Mouse (Mus musculus) midbrain, embryonic 16.5 days (tissue): ENCODE data around the gene Brd2. TPM values are rescaled to one million over a fixed set of nuclear protein-coding genes. Genes with fewer than 3 reads are reported as not detected.
"Not testable (repeated sequence)": the region's sequence is repeated elsewhere in the genome, so short reads cannot be mapped to it uniquely, and the experiment has no call there.

Experiments
- ATAC-seq: fragments of 200-750 bp; cut with Nextera tagmentation; 2 replicates; pipeline ENCODE4 v1.8.0; 2017; ENCODE audit warnings: moderate TSS enrichment
- H3K27ac ChIP-seq: fragments of 300-500 bp; sonication (generic); 2 replicates; pipeline ENCODE4 v1.5.1; 2014; ENCODE audit warnings: mild to moderate bottlenecking, low read length, mixed read lengths
- H3K27me3 ChIP-seq: fragments of 300-500 bp; sonication (generic); 2 replicates; pipeline ENCODE4 v1.6.1; 2014; ENCODE audit warnings: low read depth, low read length, mixed read lengths; ENCODE audit not compliant: control insufficient read depth, insufficient read depth
- H3K36me3 ChIP-seq: fragments of 300-500 bp; sonication (generic); 2 replicates; pipeline ENCODE4 v1.6.1; 2014; ENCODE audit warnings: mild to moderate bottlenecking, low read length, moderate library complexity, mixed read lengths; ENCODE audit not compliant: control insufficient read depth, insufficient read depth
- H3K4me1 ChIP-seq: fragments of 300-500 bp; sonication (generic); 2 replicates; pipeline ENCODE4 v1.6.1; 2014; ENCODE audit warnings: mild to moderate bottlenecking, low read length, mixed read lengths; ENCODE audit not compliant: control insufficient read depth, insufficient read depth
- H3K4me2 ChIP-seq: fragments of 300-500 bp; sonication (generic); 2 replicates; pipeline ENCODE4 v1.6.1; 2014; ENCODE audit warnings: mild to moderate bottlenecking, low read length, mixed read lengths
- H3K4me3 ChIP-seq: fragments of 300-500 bp; sonication (generic); 2 replicates; pipeline ENCODE4 v1.5.1; 2014; ENCODE audit warnings: low read depth, mild to moderate bottlenecking, low read length, moderate library complexity, mixed read lengths
- H3K9ac ChIP-seq: fragments of 300-500 bp; sonication (generic); 2 replicates; pipeline ENCODE4 v1.6.1; 2014; ENCODE audit warnings: low read depth, low read length, mixed read lengths
- H3K9me3 ChIP-seq: fragments of 300-500 bp; sonication (generic); replicated peaks from 2 replicates; pipeline ENCODE4 v1.6.1; 2014; ENCODE audit warnings: mild to moderate bottlenecking, low read length, mixed read lengths; ENCODE audit not compliant: control insufficient read depth, poor library complexity, severe bottlenecking
- WGBS: fragments of 180-500 bp; shearing (Covaris S2); extraction: QIAGEN DNeasy Blood & Tissue Kit; methylation state at CpG from one replicate; pipeline ENCODE4 v1.1.7; 2014; 5-methylcytosine and 5-hydroxymethylcytosine counted together
- polyA plus RNA-seq: library from polyadenylated mRNA; unstranded; fragments of >200 nt; fragmentation: Nextera tagmentation; extraction: Ambion mirVana; gene quantifications from 2 replicates; pipeline ENCODE4 v1.2.1, GENCODE M21; 2015

Gene Brd2
- polyA plus RNA-seq, 1 experiment from 2014 or later, result 117 TPM

DNA sequence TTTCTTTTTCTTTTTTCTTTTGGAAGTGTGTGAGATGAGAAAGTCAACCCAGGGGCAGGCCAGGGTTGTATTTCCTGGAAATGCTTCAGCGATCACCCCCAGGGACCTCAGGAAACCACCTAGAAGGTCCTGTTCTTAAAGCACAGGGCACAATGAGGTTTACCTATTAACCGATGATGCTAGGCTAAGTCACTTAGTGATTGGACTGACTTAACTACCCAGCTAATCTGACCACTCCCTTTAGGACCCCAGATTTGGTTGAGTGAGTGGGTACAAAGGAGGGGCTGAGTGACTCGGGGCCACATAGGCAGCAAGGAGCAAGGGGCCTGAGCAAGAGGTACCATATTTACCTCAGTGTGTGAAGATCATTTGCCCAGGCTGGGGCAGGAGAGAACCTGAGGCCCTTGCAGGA is 22.5 kb upstream of the Brd2 start:
- Histone ChIP-seq H3K9me3 (no peaks in the 10 kb centered on the region), H3K4me3 (no peak overlapping the region), H3K27ac (no peak overlapping the region), H3K4me1 (no peaks in the 10 kb centered on the region; the same call in 1 of the 2 replicates), H3K4me2 (no peak overlapping the region), H3K36me3 (no peaks in the 10 kb centered on the region), H3K9ac (no peak overlapping the region), H3K27me3 (peaks cover 13% of the 10 kb centered on the region)
- no peak for ATAC-seq
- WGBS, result 76% methylated on average over 3 of the region's 3 CpGs

DNA sequence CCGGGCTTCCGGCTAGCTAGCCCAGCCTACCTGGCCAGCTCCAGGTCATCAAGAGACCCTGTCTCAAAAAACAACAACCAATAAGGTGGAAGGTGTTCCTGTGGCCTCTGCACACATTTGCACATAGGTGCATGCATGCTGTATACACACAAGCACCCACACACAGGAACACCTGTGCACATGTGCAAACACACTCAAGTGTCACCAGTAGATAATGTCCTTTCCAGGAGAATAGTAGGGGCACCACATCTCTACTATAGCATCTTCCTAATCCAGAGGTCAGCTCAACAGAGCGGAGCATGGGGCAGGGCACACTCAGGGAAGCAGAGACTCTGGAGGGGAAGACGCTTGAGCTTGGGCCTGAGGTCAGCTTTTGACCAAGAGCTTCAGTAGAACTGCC is 21.8 kb upstream of the Brd2 start:
- not testable (repeated sequence) for H3K27ac ChIP-seq, H3K4me2 ChIP-seq, ATAC-seq, H3K36me3 ChIP-seq, H3K9ac ChIP-seq, H3K4me3 ChIP-seq, H3K9me3 ChIP-seq, H3K4me1 ChIP-seq
- peaks cover 21% of the 10 kb centered on the region for H3K27me3 ChIP-seq
- 91% methylated on average over 4 of the region's 4 CpGs for WGBS

DNA sequence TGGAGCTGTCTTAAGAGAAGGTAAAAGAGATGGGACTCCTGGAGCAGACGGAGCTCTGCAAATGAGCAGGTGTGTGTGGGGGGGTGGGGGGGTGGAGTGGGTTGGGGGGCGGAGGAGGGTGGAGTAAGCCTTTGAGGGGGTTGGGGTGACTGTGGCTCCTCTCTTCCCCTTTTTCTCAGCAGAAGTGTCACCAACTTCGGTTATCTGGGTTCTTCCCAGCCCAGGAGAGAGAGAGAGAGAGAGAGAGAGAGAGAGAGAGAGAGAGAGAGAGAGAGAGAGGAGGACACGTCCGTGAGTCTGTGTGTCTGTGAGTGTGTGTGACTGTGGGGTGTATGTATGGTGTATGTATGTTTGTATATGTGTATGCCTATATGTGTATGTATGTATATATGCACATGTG is 21.0 kb upstream of the Brd2 start:
- peaks cover 6% of the 10 kb centered on the region; the same call in 1 of the 2 replicates for H3K4me1 ChIP-seq
- H3K27ac ChIP-seq, result no peak overlapping the region
- H3K4me2 ChIP-seq, result no peak overlapping the region
- H3K9me3 ChIP-seq, result no peaks in the 10 kb centered on the region
- no peak for ATAC-seq
- WGBS, result 62% methylated on average over 5 of the region's 5 CpGs
- H3K9ac ChIP-seq, result no peak overlapping the region
- H3K36me3 ChIP-seq, result no peaks in the 10 kb centered on the region
- H3K4me3 ChIP-seq, result no peak overlapping the region
- H3K27me3 ChIP-seq, result peaks cover 28% of the 10 kb centered on the region

DNA sequence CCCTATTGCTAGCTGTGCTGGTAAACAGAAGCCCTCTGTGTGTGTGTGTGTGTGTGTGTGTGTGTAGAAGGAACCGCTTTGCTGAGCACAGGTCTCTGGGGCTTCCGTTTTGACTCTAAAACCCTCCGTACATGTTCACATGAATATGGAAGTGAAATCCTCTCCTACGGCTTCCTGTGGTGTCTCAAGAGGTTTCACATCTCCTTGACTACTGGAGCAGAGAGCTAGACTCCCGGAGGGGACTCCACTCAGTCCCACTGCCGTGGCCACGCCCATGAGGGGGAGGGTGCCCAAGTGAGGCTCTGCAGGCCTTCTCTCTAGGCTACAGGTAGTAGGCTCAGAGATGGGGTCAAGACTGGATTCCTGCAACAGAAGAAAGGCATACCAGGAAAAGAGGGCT is 20.6 kb upstream of the Brd2 start, which contains the start of gene H2-DMb2:
Gene H2-DMb2, plus strand, starts transcription at position 275 of the 400 bp plus-strand sequence.
- no peak within 1 kb of the TSS for H3K4me3 ChIP-seq
- no peaks in the 10 kb centered on the region for H3K36me3 ChIP-seq
- WGBS, result 30% methylated on average over 7 of the region's 7 CpGs
- no peak for ATAC-seq
- no peak within 1 kb of the TSS for H3K9ac ChIP-seq
- no peaks in the 10 kb centered on the region for H3K9me3 ChIP-seq
- no peak within 1 kb of the TSS for H3K4me2 ChIP-seq
- H3K27ac ChIP-seq, result no peak within 1 kb of the TSS
- H3K4me1 ChIP-seq, result peaks cover 6% of the 10 kb centered on the region; the same call in 1 of the 2 replicates
- H3K27me3 ChIP-seq, result peaks cover 33% of the 10 kb centered on the region

DNA sequence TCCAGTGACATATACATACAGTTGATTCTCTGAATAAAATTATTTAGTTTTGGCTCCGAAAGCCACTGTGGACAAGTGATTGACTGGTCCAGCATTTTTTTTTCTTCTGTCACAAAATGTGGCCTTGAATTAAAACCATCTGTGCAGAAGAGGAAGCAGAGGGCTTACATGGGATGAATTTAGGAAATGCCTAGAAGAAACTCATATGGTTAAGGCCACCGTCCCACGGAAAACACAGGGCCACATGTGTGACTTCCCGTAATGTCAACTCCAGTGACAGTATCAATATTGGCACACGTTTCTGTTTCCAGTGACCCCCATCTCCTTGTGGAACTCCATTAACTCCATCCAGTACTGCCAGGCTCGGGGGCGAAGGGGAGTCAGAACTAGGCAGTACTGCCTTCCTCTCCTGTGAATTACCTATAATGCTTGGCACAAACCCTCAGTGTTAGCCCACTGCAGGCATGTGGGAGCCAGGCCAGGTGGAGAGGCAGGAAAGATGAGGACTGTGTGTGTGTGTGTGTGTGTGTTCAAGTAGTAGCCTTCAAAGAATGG is 20.1 kb upstream of the Brd2 start:
- H3K4me1 ChIP-seq, result peaks cover 6% of the 10 kb centered on the region; the same call in 1 of the 2 replicates
- ATAC-seq, result no peak
- 87% methylated on average over 7 of the region's 7 CpGs for WGBS

DNA sequence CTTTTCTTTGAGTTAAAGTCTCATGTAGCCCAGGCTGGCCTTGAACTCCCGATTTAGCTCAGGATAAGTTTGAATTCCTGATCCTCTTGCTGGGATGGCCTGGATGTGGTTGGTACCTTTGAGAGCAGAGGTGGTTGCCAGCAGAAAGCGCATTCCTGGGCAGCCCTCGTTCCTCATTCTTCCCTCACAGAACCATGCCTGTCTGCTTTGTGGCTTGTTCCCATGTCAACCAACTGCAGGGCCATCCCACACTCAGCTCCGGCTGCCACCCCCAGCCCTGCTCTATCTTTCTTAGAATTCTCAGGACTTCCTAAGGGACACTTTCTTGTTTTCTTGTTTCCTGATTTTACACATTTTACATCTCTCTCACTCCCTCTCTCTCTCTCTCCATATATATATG is 19.0 kb upstream of the Brd2 start:
- WGBS, result 50% methylated on average over 4 of the region's 4 CpGs
- H3K36me3 ChIP-seq, result no peaks in the 10 kb centered on the region
- H3K4me3 ChIP-seq, result no peak overlapping the region
- H3K27ac ChIP-seq, result no peak overlapping the region
- no peak overlapping the region for H3K4me2 ChIP-seq
- no peak overlapping the region for H3K9ac ChIP-seq
- ATAC-seq, result no peak
- H3K4me1 ChIP-seq, result peaks cover 6% of the 10 kb centered on the region; the same call in 1 of the 2 replicates
- H3K27me3 ChIP-seq, result peaks cover 39% of the 10 kb centered on the region
- H3K9me3 ChIP-seq, result no peaks in the 10 kb centered on the region

More for the DNA sequence above, 20.1 kb upstream of the Brd2 start:
- no peak overlapping the region for H3K27ac ChIP-seq
- peaks cover 35% of the 10 kb centered on the region for H3K27me3 ChIP-seq
- H3K9ac ChIP-seq, result no peak overlapping the region
- no peaks in the 10 kb centered on the region for H3K9me3 ChIP-seq
- no peak overlapping the region for H3K4me3 ChIP-seq
- H3K36me3 ChIP-seq, result no peaks in the 10 kb centered on the region
- H3K4me2 ChIP-seq, result no peak overlapping the region

DNA sequence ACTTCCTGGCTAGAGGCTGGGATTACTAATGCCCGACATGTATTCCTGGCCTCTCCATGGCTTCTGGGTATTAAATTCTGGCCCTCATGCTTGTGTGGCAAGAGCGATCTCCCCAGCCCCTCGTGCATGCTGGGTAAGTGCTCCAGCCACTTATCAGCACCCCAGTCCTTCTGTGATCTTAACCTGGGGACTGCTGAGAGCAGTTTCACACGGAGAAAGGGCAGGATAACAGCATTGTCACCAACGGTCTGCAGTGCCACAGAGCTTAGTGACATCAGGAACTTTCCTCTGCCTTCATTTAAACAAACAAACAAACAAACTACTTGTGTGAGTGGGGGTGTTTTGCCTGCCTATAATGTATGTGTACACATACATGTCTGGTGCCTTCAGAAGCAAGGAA is 17.8 kb upstream of the Brd2 start:
- Histone ChIP-seq H3K4me1 (peaks cover 8% of the 10 kb centered on the region; the same call in 1 of the 2 replicates), H3K4me3 (no peak overlapping the region)

DNA sequence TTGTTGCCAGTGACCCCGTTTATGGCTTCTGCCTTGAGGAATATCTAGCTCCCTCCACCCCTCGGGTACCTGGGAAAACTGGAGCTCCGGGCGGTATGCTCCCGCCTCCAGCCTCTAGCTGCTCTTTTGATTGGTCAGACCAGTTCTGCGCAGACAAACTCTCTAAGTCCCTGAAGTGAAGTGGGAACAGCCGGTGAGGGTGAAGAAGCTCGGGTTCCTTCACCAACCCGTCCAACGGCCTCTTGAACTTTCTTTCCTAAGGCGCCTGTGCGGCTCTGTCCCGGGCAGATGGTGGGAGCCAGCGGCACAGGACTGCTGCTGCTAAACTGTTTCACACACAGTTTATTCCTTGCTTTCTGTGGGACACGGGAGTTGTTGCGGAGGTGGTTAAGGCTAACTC is 17.0 kb upstream of the Brd2 start:
- Histone ChIP-seq H3K9ac (peak overlapping the region; percentile 43), H3K27me3 (peaks cover 40% of the 10 kb centered on the region), H3K4me3 (peak overlapping the region; percentile 21), H3K27ac (no peak overlapping the region), H3K36me3 (no peaks in the 10 kb centered on the region), H3K9me3 (no peaks in the 10 kb centered on the region), H3K4me1 (peaks cover 11% of the 10 kb centered on the region; the same call in 1 of the 2 replicates), H3K4me2 (peak overlapping the region; percentile 44)
- 2% methylated on average over 16 of the region's 16 CpGs for WGBS
- no peak for ATAC-seq

More for the DNA sequence above, 17.8 kb upstream of the Brd2 start:
- 0 out of 2 replicates have a peak overlapping the region, but pooled peaks have one; percentile 20 for H3K9ac ChIP-seq
- no peak for ATAC-seq
- H3K4me2 ChIP-seq, result no peak overlapping the region
- H3K9me3 ChIP-seq, result no peaks in the 10 kb centered on the region
- peaks cover 40% of the 10 kb centered on the region for H3K27me3 ChIP-seq
- no peak overlapping the region for H3K27ac ChIP-seq
- whole genome bisulfite sequencing, result 11% methylated on average over 5 of the region's 5 CpGs
- H3K36me3 ChIP-seq, result no peaks in the 10 kb centered on the region

DNA sequence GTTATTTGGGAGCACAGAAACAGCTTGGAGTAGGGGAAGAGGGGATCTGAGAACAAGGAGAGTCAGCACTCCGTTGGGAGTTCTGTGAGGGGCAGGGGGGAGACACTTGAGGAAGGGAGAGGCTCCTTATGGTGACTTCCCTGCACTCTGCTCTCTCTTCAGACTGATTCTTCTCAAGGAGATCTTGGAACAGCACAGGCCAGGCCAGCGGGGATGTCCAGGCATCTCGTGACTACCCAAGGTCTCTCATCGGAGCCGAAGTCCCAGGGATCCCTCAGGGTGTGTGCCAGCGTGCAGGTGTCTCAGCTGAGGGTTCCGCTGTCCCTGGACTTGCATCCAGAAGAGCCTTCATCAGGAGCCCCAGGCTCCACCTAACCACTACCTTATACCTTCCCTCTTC is 16.2 kb upstream of the Brd2 start:
- Histone ChIP-seq H3K4me3 (no peak overlapping the region), H3K4me1 (peaks cover 11% of the 10 kb centered on the region; the same call in 1 of the 2 replicates), H3K9me3 (no peaks in the 10 kb centered on the region), H3K27ac (no peak overlapping the region), H3K36me3 (no peaks in the 10 kb centered on the region), H3K27me3 (peaks cover 40% of the 10 kb centered on the region), H3K9ac (no peak overlapping the region), H3K4me2 (no peak overlapping the region)
- ATAC-seq, result no peak
- WGBS, result 82% methylated on average over 7 of the region's 7 CpGs
